21 mouse cellular contexts compared by ENCODE assay signal in genomic region chr9:88404515-88404914, GRCm38 (mm10). TPM values are rescaled to one million over a fixed set of nuclear protein-coding genes. Genes with fewer than 3 reads are reported as not detected.
DNase-seq lines count a peak whose midpoint lies in the region; ATAC-seq lines count a peak whose summit lies in the region.
"Had no signal": no experiment of that assay in that cellular context is flagged by ENCODE, and none has a peak within 500 bp of the region (broad histone marks: within the 10 kb centered on the region; RNA-seq: fewer than 3 reads in every experiment).

No protein-coding gene starts in this region.

- peak overlapping the region; percentile 17; the same call in 1 of the 2 replicates for H3K27ac ChIP-seq in heart, embryonic 13.5 days (replicated peaks)
- H3K27ac ChIP-seq in lung, embryonic 15.5 days, result no peak overlapping the region
- peak overlapping the region; percentile 57 for H3K27ac ChIP-seq in liver, embryonic 16.5 days (ENCODE audit: low read length)
- H3K27ac ChIP-seq: embryonic facial prominence, embryonic 15.5 days; forebrain, embryonic 12.5 days; hindbrain, postnatal 0 days; limb, embryonic 12.5 days; midbrain, embryonic 15.5 days; neural tube, embryonic 15.5 days; stomach, embryonic 15.5 days had no signal

- DNase-seq in heart, adult 11 months, result no peak
- no peak for DNase-seq in lung, postnatal 25 days (ENCODE audit: low spot score)
- DNase-seq in spleen, postnatal 10 days (ENCODE audit: low spot score in 2 of 2), result no peak
- DNase-seq in frontal cortex, adult 2 months (ENCODE audit: extremely low spot score in 1 of 2, low spot score in 1 of 2), result no peak
- no peak for DNase-seq in retina, embryonic 14.5 days (ENCODE audit: low spot score)
- DNase-seq: adrenal gland, adult 8-10 months; cerebellum, adult 11-12 months had no signal

- WGBS in heart, embryonic 13.5 days, result 64% methylated on average over 6 of the region's 6 CpGs
- WGBS in lung, embryonic 15.5 days, result 63% methylated on average over 6 of the region's 6 CpGs
- 52% methylated on average over 6 of the region's 6 CpGs for WGBS in liver, embryonic 16.5 days (ENCODE audit: insufficient replicate concordance)

- H3K27me3 ChIP-seq in heart, embryonic 13.5 days (replicated peaks), result no peaks in the 10 kb centered on the region
- H3K27me3 ChIP-seq in lung, embryonic 15.5 days, result no peaks in the 10 kb centered on the region
- H3K27me3 ChIP-seq in liver, embryonic 16.5 days (ENCODE audit: control insufficient read depth, insufficient read depth, low read depth, low read length), result no peaks in the 10 kb centered on the region
- H3K27me3 ChIP-seq: embryonic facial prominence, embryonic 15.5 days; forebrain, embryonic 12.5 days; limb, embryonic 12.5 days; megakaryocyte, embryonic 14.5 days; midbrain, embryonic 15.5 days; neural tube, embryonic 15.5 days; stomach, embryonic 15.5 days had no signal

- 0 out of 2 replicates have a peak, but pooled peaks cover 5% of the 10 kb centered on the region for H3K4me1 ChIP-seq in heart, embryonic 13.5 days
- no peaks in the 10 kb centered on the region for H3K4me1 ChIP-seq in lung, embryonic 15.5 days
- H3K4me1 ChIP-seq in liver, embryonic 16.5 days (ENCODE audit: control insufficient read depth, low read depth, low read length), result no peaks in the 10 kb centered on the region; the same call in 1 of the 2 replicates
- H3K4me1 ChIP-seq: embryonic facial prominence, embryonic 15.5 days; forebrain, embryonic 12.5 days; limb, embryonic 12.5 days; midbrain, embryonic 15.5 days; neural tube, embryonic 15.5 days; stomach, embryonic 15.5 days had no signal

- H3K4me2 ChIP-seq in heart, embryonic 13.5 days, result 0 out of 2 replicates have a peak overlapping the region, but pooled peaks have one; percentile 16
- peak overlapping the region; percentile 16 for H3K4me2 ChIP-seq in lung, embryonic 15.5 days
- H3K4me2 ChIP-seq in liver, embryonic 16.5 days (ENCODE audit: low read depth, low read length), result peak overlapping the region; percentile 17
- H3K4me2 ChIP-seq: embryonic facial prominence, embryonic 15.5 days; forebrain, embryonic 12.5 days; limb, embryonic 12.5 days; midbrain, embryonic 15.5 days; neural tube, embryonic 15.5 days; stomach, embryonic 15.5 days had no signal

- no peak for ATAC-seq in heart, embryonic 13.5 days (ENCODE audit: extremely low read depth, insufficient number of reproducible peaks, low FRiP score, low TSS enrichment)
- no peak for ATAC-seq in lung, embryonic 15.5 days (ENCODE audit: borderline replicate concordance, extremely low read depth, low FRiP score, low TSS enrichment)
- 0 out of 2 replicates have a peak, but pooled peaks have one; percentile 19 for ATAC-seq in liver, embryonic 16.5 days (ENCODE audit: low read depth)
- ATAC-seq: intestine, postnatal 0 days; midbrain, embryonic 15.5 days had no signal

- peaks cover 64% of the 10 kb centered on the region for H3K36me3 ChIP-seq in heart, embryonic 13.5 days
- H3K36me3 ChIP-seq in lung, embryonic 15.5 days, result no peaks in the 10 kb centered on the region
- no peaks in the 10 kb centered on the region; the same call in 1 of the 2 replicates for H3K36me3 ChIP-seq in liver, embryonic 16.5 days (ENCODE audit: control insufficient read depth, insufficient read depth)
- H3K36me3 ChIP-seq: stomach, embryonic 15.5 days had no signal

- H3K9ac ChIP-seq in heart, embryonic 13.5 days, result no peak overlapping the region
- no peak overlapping the region for H3K9ac ChIP-seq in lung, embryonic 15.5 days
- no peak overlapping the region for H3K9ac ChIP-seq in liver, embryonic 16.5 days (ENCODE audit: low read depth, low read length)
- H3K9ac ChIP-seq: embryonic facial prominence, embryonic 15.5 days; forebrain, embryonic 12.5 days; limb, embryonic 12.5 days; midbrain, embryonic 15.5 days; neural tube, embryonic 15.5 days; stomach, embryonic 15.5 days had no signal

- no peak overlapping the region for H3K4me3 ChIP-seq in heart, embryonic 13.5 days
- H3K4me3 ChIP-seq in lung, embryonic 15.5 days, result no peak overlapping the region
- H3K4me3 ChIP-seq in liver, embryonic 16.5 days (ENCODE audit: low read depth, low read length), result no peak overlapping the region
- H3K4me3 ChIP-seq: embryonic facial prominence, embryonic 15.5 days; forebrain, embryonic 12.5 days; limb, embryonic 12.5 days; megakaryocyte, embryonic 14.5 days; midbrain, embryonic 15.5 days; neural tube, embryonic 15.5 days; stomach, embryonic 15.5 days had no signal

- H3K9me3 ChIP-seq in heart, embryonic 13.5 days, result no peaks in the 10 kb centered on the region
- no peaks in the 10 kb centered on the region for H3K9me3 ChIP-seq in lung, embryonic 15.5 days
- no peaks in the 10 kb centered on the region for H3K9me3 ChIP-seq in liver, embryonic 16.5 days (replicated peaks; ENCODE audit: control insufficient read depth, low read length)
- H3K9me3 ChIP-seq: embryonic facial prominence, embryonic 15.5 days; forebrain, embryonic 12.5 days; limb, embryonic 12.5 days; megakaryocyte, embryonic 14.5 days; midbrain, embryonic 15.5 days; neural tube, embryonic 15.5 days; stomach, embryonic 15.5 days had no signal

RNA-seq across cellular contexts. Expression of gene Snx14, which starts 34.2 kb away (rescaled TPM):
- 24.9 and 26.8 TPM in 2 replicates for polyA plus RNA-seq in heart, embryonic 13.5 days (2015; fragmentation: Nextera tagmentation; extraction: Ambion mirVana)
- 26.3 and 27.5 TPM in 2 replicates for polyA plus RNA-seq in lung, embryonic 15.5 days (2015; fragmentation: Nextera tagmentation; extraction: Ambion mirVana)
- 12.3 and 12.8 TPM in 2 replicates for polyA plus RNA-seq in liver, embryonic 16.5 days (2015; fragmentation: Nextera tagmentation; extraction: Ambion mirVana)
- polyA plus RNA-seq in frontal cortex, adult 2 months (2012; rRNA removed), result 46.2 and 53.4 TPM in 2 replicates

RNA-seq across cellular contexts. Expression of gene Gm20537, which starts 51.9 kb away (rescaled TPM):
- 0.47 and 0.97 TPM in 2 replicates for polyA plus RNA-seq in heart, embryonic 13.5 days (2015; fragmentation: Nextera tagmentation; extraction: Ambion mirVana)
- 0.62 TPM in 1 of 2 replicates, not detected in the other for polyA plus RNA-seq in lung, embryonic 15.5 days (2015; fragmentation: Nextera tagmentation; extraction: Ambion mirVana)
- 0.18 TPM in 1 of 2 replicates, not detected in the other for polyA plus RNA-seq in liver, embryonic 16.5 days (2015; fragmentation: Nextera tagmentation; extraction: Ambion mirVana)
- polyA plus RNA-seq in frontal cortex, adult 2 months (2012; rRNA removed), result 0.38 and 0.40 TPM in 2 replicates
- polyA plus RNA-seq: hindbrain, postnatal 0 days; intestine, postnatal 0 days; large intestine, adult 2 months; spleen, adult 2 months had no signal
